Mouse (Mus musculus) megakaryocyte, embryonic 14.5 days (primary cell): Measurements from ENCODE around the gene Pigf.

Experiments used
- FLI1 ChIP-seq: IDR thresholded peaks from 2 replicates; pipeline ENCODE4 v1.6.1; 2012; ENCODE audit warnings: low read length, inconsistent platforms, mixed read lengths
- GATA1 ChIP-seq: IDR thresholded peaks from 3 replicates; pipeline ENCODE4 v1.6.1; 2012; ENCODE audit warnings: mixed read lengths, low read length, inconsistent platforms, borderline replicate concordance

- TF ChIP-seq GATA1 (no peak), FLI1 (no peak)
Observed at GRCm38 (mm10) chr17:86957968-86958367, 67.2 kb downstream of the Pigf start.
